Mouse (Mus musculus): ENCODE results near the gene Btg3. TPM values are rescaled to one million over a fixed set of nuclear protein-coding genes. Genes with fewer than 3 reads are reported as not detected.

The Btg3 gene
- polyA plus RNA-seq, 2 experiments = 15.5 to 50.5 TPM

DNA sequence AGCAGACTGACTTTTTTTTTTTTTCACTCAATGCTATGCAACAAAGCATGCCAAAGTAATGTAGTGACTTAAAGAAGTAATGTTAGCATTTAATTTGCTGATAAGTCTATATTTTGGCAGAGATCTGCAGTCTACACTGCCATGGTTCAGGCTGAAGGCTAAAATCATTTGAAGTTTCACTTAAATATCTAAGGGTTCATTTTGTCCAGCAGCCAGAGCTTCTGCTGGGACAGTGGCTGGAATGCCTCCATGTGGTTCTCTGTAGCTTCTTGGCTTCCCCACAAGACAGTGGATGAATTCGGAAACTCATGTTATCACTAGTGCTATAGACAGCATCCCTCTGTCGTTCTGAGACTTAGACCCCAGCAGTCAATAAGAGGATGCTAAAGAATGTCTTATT, 29.7 kb upstream of the Btg3 start:
- ATAC-seq (ENCODE audit: low FRiP score, low read depth) (no peak), DNase-seq (ENCODE audit: low spot score) (no peak)
- no peaks in the 10 kb centered on the region for H3K9me3 ChIP-seq (ENCODE audit: control insufficient read depth, low read length)
- H3K9ac ChIP-seq (ENCODE audit: low read depth, low read length, severe bottlenecking) = no peak overlapping the region
- no peaks in the 10 kb centered on the region for H3K4me1 ChIP-seq (ENCODE audit: control insufficient read depth, insufficient read depth, low read length)
- no peak for TF ChIP-seq POLR2A (IDR thresholded peaks at IDR 0.05; ENCODE audit: borderline replicate concordance, extremely low read depth, insufficient read depth, insufficient read length)
- H3K27me3 ChIP-seq (ENCODE audit: control insufficient read depth, insufficient read depth, low read length) = no peaks in the 10 kb centered on the region
- H3K36me3 ChIP-seq (ENCODE audit: control insufficient read depth, insufficient read depth, low read length) = no peaks in the 10 kb centered on the region
- 78% methylated on average over 2 of the region's 2 CpGs for WGBS
- H3K4me3 ChIP-seq (replicated peaks; ENCODE audit: low read length) = no peak overlapping the region
- H3K4me2 ChIP-seq (replicated peaks; ENCODE audit: low read depth, low read length, severe bottlenecking) = no peak overlapping the region
- no peak overlapping the region for H3K27ac ChIP-seq (replicated peaks; ENCODE audit: low read depth, low read length)

DNA sequence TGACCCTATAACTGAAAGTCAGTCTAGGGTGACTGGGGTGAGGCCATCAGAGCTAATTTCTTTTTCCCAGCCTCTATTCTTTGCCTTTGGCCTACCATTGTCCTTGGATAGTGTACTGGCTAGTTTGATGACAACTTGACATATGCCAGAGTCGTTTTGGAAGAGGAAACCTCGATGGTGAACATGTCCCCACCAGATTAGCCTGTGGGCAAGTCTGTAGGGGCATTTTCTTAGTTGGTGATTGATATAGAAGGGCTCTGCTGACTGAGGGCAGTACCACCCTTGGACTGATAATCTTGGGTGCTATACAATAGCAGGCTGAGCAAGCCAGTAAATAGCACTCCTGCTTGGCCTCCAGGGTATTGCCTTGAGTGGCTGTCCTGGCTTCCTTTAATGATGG, 25.3 kb upstream of the Btg3 start:
- Histone ChIP-seq H3K4me1 (ENCODE audit: control insufficient read depth, insufficient read depth, low read length) (no peaks in the 10 kb centered on the region), H3K27ac (replicated peaks; ENCODE audit: low read depth, low read length) (no peak overlapping the region), H3K4me2 (replicated peaks; ENCODE audit: low read depth, low read length, severe bottlenecking) (no peak overlapping the region), H3K9ac (ENCODE audit: low read depth, low read length, severe bottlenecking) (no peak overlapping the region), H3K36me3 (ENCODE audit: control insufficient read depth, insufficient read depth, low read length) (no peaks in the 10 kb centered on the region), H3K27me3 (ENCODE audit: control insufficient read depth, insufficient read depth, low read length) (no peaks in the 10 kb centered on the region), H3K4me3 (replicated peaks; ENCODE audit: low read length) (no peak overlapping the region), H3K9me3 (ENCODE audit: control insufficient read depth, low read length) (no peaks in the 10 kb centered on the region)
- DNase-seq (ENCODE audit: low spot score) = no peak
- no peak for ATAC-seq (ENCODE audit: low FRiP score, low read depth)
- 43% methylated on average over 2 of the region's 2 CpGs for WGBS
- TF ChIP-seq POLR2A (IDR thresholded peaks at IDR 0.05; ENCODE audit: borderline replicate concordance, extremely low read depth, insufficient read depth, insufficient read length) = no peak

DNA sequence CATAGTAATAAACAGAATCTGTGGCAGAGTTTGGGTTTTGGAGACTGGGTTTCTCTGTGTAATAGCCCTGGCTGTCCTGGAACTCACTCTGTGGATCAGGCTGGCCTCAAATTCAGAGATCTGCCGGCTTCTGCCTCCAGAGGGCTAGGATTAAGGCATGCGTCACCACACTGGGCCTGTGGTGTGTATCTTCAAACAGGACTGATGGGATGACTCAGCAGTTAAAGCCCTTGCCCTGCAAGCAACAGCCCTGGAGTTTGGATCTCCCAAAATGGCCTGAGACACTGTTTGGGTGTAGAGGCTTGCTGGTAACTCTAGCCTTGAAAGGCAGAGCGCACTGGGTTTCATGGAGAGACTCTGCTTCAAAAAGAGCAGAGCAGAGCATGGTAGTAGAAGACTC, 22.4 kb upstream of the Btg3 start:
- WGBS = 84% methylated on average over 3 of the region's 3 CpGs

DNA sequence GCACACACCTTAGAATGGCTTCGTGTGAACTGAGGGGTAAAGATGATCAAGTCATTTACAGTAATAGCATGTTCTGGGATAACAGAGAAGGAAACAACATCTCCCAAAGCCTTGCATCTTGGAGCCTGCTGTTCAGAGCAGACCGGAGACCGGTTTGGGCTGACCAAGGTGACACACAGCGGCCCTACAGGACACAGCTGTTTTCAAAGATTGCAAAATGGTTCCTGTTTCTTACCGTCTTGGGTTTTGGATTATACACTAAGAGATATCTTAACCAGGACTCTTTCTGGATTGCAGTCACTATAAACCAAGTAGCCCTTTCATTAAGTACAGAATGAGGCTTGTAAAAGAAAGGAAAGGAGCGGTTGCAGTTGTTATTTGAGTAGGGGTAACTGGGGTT, 21.7 kb upstream of the Btg3 start:
- no peak overlapping the region for H3K4me2 ChIP-seq (replicated peaks; ENCODE audit: low read depth, low read length, severe bottlenecking)
- no peak for ATAC-seq (ENCODE audit: low FRiP score, low read depth)
- WGBS = 72% methylated on average over 6 of the region's 6 CpGs
- no peak overlapping the region for H3K27ac ChIP-seq (replicated peaks; ENCODE audit: low read depth, low read length)
- no peaks in the 10 kb centered on the region for H3K9me3 ChIP-seq (ENCODE audit: control insufficient read depth, low read length)
- no peak overlapping the region for H3K9ac ChIP-seq (ENCODE audit: low read depth, low read length, severe bottlenecking)
- TF ChIP-seq POLR2A (IDR thresholded peaks at IDR 0.05; ENCODE audit: borderline replicate concordance, extremely low read depth, insufficient read depth, insufficient read length) = no peak
- H3K27me3 ChIP-seq (ENCODE audit: control insufficient read depth, insufficient read depth, low read length) = no peaks in the 10 kb centered on the region
- no peaks in the 10 kb centered on the region for H3K36me3 ChIP-seq (ENCODE audit: control insufficient read depth, insufficient read depth, low read length)
- no peak for DNase-seq (ENCODE audit: low spot score)
- H3K4me3 ChIP-seq (replicated peaks; ENCODE audit: low read length) = no peak overlapping the region
- no peaks in the 10 kb centered on the region for H3K4me1 ChIP-seq (ENCODE audit: control insufficient read depth, insufficient read depth, low read length)

More for the DNA sequence above, 22.4 kb upstream of the Btg3 start:
- no peak for TF ChIP-seq POLR2A (IDR thresholded peaks at IDR 0.05; ENCODE audit: borderline replicate concordance, extremely low read depth, insufficient read depth, insufficient read length)
- H3K27me3 ChIP-seq (ENCODE audit: control insufficient read depth, insufficient read depth, low read length) = no peaks in the 10 kb centered on the region
- no peaks in the 10 kb centered on the region for H3K36me3 ChIP-seq (ENCODE audit: control insufficient read depth, insufficient read depth, low read length)
- DNase-seq (ENCODE audit: low spot score) = no peak
- no peak overlapping the region for H3K4me2 ChIP-seq (replicated peaks; ENCODE audit: low read depth, low read length, severe bottlenecking)
- no peak overlapping the region for H3K4me3 ChIP-seq (replicated peaks; ENCODE audit: low read length)
- no peak for ATAC-seq (ENCODE audit: low FRiP score, low read depth)
- no peaks in the 10 kb centered on the region for H3K4me1 ChIP-seq (ENCODE audit: control insufficient read depth, insufficient read depth, low read length)
- H3K27ac ChIP-seq (replicated peaks; ENCODE audit: low read depth, low read length) = no peak overlapping the region
- no peaks in the 10 kb centered on the region for H3K9me3 ChIP-seq (ENCODE audit: control insufficient read depth, low read length)
- no peak overlapping the region for H3K9ac ChIP-seq (ENCODE audit: low read depth, low read length, severe bottlenecking)

DNA sequence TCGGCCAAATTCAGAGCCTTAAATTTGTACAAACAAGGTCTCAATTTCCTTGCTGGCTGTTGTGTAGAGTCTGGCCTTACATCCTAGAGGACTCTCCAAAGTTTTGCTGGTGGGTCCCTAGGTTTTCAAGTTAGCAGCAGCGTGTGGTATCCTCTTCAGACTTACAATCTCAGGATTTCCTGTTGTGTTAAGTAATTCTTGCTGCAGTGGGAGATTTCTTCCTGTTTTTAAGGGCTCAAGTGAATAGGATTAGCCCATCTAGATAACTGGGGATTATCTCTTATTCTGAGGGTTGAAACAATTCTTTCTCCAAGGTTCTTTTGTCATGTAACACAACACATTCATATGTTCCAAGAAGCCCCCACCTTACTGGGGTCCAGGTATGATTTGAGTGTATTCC, 14.4 kb upstream of the Btg3 start:
- Histone ChIP-seq H3K27me3 (ENCODE audit: control insufficient read depth, insufficient read depth, low read length) (no peaks in the 10 kb centered on the region), H3K4me3 (replicated peaks; ENCODE audit: low read length) (no peak overlapping the region), H3K9me3 (ENCODE audit: control insufficient read depth, low read length) (no peaks in the 10 kb centered on the region), H3K4me1 (ENCODE audit: control insufficient read depth, insufficient read depth, low read length) (no peaks in the 10 kb centered on the region), H3K9ac (ENCODE audit: low read depth, low read length, severe bottlenecking) (no peak overlapping the region), H3K4me2 (replicated peaks; ENCODE audit: low read depth, low read length, severe bottlenecking) (no peak overlapping the region), H3K27ac (replicated peaks; ENCODE audit: low read depth, low read length) (no peak overlapping the region), H3K36me3 (ENCODE audit: control insufficient read depth, insufficient read depth, low read length) (no peaks in the 10 kb centered on the region)
- no peak for TF ChIP-seq POLR2A (IDR thresholded peaks at IDR 0.05; ENCODE audit: borderline replicate concordance, extremely low read depth, insufficient read depth, insufficient read length)
- WGBS = 71% methylated on average over 2 of the region's 2 CpGs
- DNase-seq (ENCODE audit: low spot score) = no peak
- no peak for ATAC-seq (ENCODE audit: low FRiP score, low read depth)

DNA sequence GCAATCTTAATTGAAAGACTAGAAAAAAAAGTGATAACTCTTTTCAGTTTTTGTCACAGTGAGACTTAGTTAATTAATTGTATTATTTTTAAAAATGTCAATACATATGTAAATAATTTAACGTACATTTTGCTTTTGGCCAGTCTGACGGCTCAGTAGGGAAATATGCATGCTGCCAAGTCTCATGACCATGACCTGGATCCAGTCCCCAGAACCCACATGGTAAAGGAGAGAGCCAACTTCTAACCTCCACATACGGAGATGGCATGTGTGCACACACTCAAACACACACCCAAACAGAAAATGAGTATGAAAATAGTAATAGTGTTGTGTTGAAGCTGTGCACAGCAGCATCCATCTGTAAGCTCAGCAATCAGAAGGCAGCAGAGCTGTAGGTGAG, 13.0 kb upstream of the Btg3 start:
- Histone ChIP-seq H3K9ac (ENCODE audit: low read depth, low read length, severe bottlenecking) (no peak overlapping the region), H3K9me3 (ENCODE audit: control insufficient read depth, low read length) (no peaks in the 10 kb centered on the region), H3K36me3 (ENCODE audit: control insufficient read depth, insufficient read depth, low read length) (no peaks in the 10 kb centered on the region), H3K4me1 (ENCODE audit: control insufficient read depth, insufficient read depth, low read length) (no peaks in the 10 kb centered on the region), H3K4me2 (replicated peaks; ENCODE audit: low read depth, low read length, severe bottlenecking) (no peak overlapping the region), H3K4me3 (replicated peaks; ENCODE audit: low read length) (no peak overlapping the region), H3K27me3 (ENCODE audit: control insufficient read depth, insufficient read depth, low read length) (no peaks in the 10 kb centered on the region), H3K27ac (replicated peaks; ENCODE audit: low read depth, low read length) (no peak overlapping the region)
- no peak for ATAC-seq (ENCODE audit: low FRiP score, low read depth)
- DNase-seq (ENCODE audit: low spot score) = no peak
- no peak for TF ChIP-seq POLR2A (IDR thresholded peaks at IDR 0.05; ENCODE audit: borderline replicate concordance, extremely low read depth, insufficient read depth, insufficient read length)
- 72% methylated on average over 3 of the region's 3 CpGs for WGBS
